Mouse (Mus musculus) ovary, postnatal 36 days (tissue): Measurements from ENCODE around the gene Smoc2.

Source experiments
- DNase-seq: peaks from one replicate; pipeline ENCODE4 v3.0.0; 2022; ENCODE audit warnings: low spot score, mixed read lengths

Gene Smoc2

GRCm38 (mm10) chr17:14349086-14349814, 69.9 kb downstream of the Smoc2 start:
- DNase-seq, result no peak

- DNase-seq, result peak; percentile 36
These were observed 74.1 kb downstream of the Smoc2 start for GRCm38 (mm10) chr17:14353219-14354079.

GRCm38 (mm10) chr17:14361511-14361910, 82.2 kb downstream of the Smoc2 start:
- DNase-seq, result no peak

GRCm38 (mm10) chr17:14370476-14370875, 91.2 kb downstream of the Smoc2 start:
- no peak for DNase-seq

GRCm38 (mm10) chr17:14371606-14372005, 92.3 kb downstream of the Smoc2 start:
- no peak for DNase-seq

- DNase-seq, result peak; percentile 24
These were observed 93.2 kb downstream of the Smoc2 start for GRCm38 (mm10) chr17:14372324-14373145.

- no peak for DNase-seq
These were observed 99.6 kb downstream of the Smoc2 start for GRCm38 (mm10) chr17:14378692-14379446.

GRCm38 (mm10) chr17:14379518-14379917, 100.2 kb downstream of the Smoc2 start:
- no peak for DNase-seq

- DNase-seq, result no peak
These were observed 100.7 kb downstream of the Smoc2 start for GRCm38 (mm10) chr17:14379966-14380365.

GRCm38 (mm10) chr17:14380526-14380925, 101.2 kb downstream of the Smoc2 start:
- DNase-seq, result no peak

- DNase-seq, result no peak
These were observed 102.2 kb downstream of the Smoc2 start for GRCm38 (mm10) chr17:14381482-14381881.

- DNase-seq, result no peak
These were observed 104.7 kb downstream of the Smoc2 start for GRCm38 (mm10) chr17:14383981-14384380.

- no peak for DNase-seq
These were observed 105.7 kb downstream of the Smoc2 start for GRCm38 (mm10) chr17:14384980-14385379.

GRCm38 (mm10) chr17:14387261-14387660, 108.0 kb downstream of the Smoc2 start:
- no peak for DNase-seq

- no peak for DNase-seq
These were observed 113.1 kb downstream of the Smoc2 start for GRCm38 (mm10) chr17:14392443-14392842.

GRCm38 (mm10) chr17:14394861-14395260, 115.6 kb downstream of the Smoc2 start:
- no peak for DNase-seq

GRCm38 (mm10) chr17:14397456-14397855, 118.2 kb downstream of the Smoc2 start:
- DNase-seq, result peak; percentile 57

GRCm38 (mm10) chr17:14398650-14399424, 119.5 kb downstream of the Smoc2 start:
- no peak for DNase-seq

GRCm38 (mm10) chr17:14400960-14401359, 121.7 kb downstream of the Smoc2 start:
- no peak for DNase-seq

GRCm38 (mm10) chr17:14407874-14408273, 128.6 kb downstream of the Smoc2 start:
- no peak for DNase-seq

GRCm38 (mm10) chr17:14412460-14412859, 133.2 kb downstream of the Smoc2 start:
- DNase-seq, result no peak
